8 mouse cellular contexts compared by ENCODE assay signal in genomic region chr2:76070432-76071306, GRCm38 (mm10).
A peak's percentile ranks its signal among the peaks of the same experiment; 100 is the strongest.
DNase-seq lines count a peak whose midpoint lies in the region; ATAC-seq and TF ChIP-seq lines count a peak whose summit lies in the region.

No protein-coding gene starts in this region.

- no peak overlapping the region for H3K4me3 ChIP-seq in thymus, adult 2 months (ENCODE audit: control insufficient read depth, insufficient read depth, low read length)
- H3K4me3 ChIP-seq in intestine, postnatal 0 days (ENCODE audit: low read depth, low read length) = peak overlapping the region; percentile 32
- peak overlapping the region; percentile 54 for H3K4me3 ChIP-seq in midbrain, embryonic 10.5 days

- H3K36me3 ChIP-seq in thymus, adult 2 months (ENCODE audit: control insufficient read depth, insufficient read depth, low read length) = no peaks in the 10 kb centered on the region
- no peaks in the 10 kb centered on the region for H3K36me3 ChIP-seq in intestine, postnatal 0 days (ENCODE audit: control insufficient read depth, insufficient read depth)
- H3K36me3 ChIP-seq in midbrain, embryonic 10.5 days = no peaks in the 10 kb centered on the region

- H3K27ac ChIP-seq in thymus, adult 2 months (ENCODE audit: control insufficient read depth, insufficient read depth, low read length) = no peak overlapping the region
- 0 out of 2 replicates have a peak overlapping the region, but pooled peaks have one; percentile 10 for H3K27ac ChIP-seq in intestine, postnatal 0 days (ENCODE audit: low read depth, low read length)
- peak overlapping the region; percentile 90 for H3K27ac ChIP-seq in midbrain, embryonic 10.5 days (replicated peaks)

- intact Hi-C loops in left cerebral cortex, postnatal 4 days (cut with DNase I) = loop anchor here (2.0 kb wide), 1 partner anchor 86 kb away; no protein-coding TSS in a partner anchor

- WGBS in thymus, adult 2 months = 2% methylated on average over 19 of the region's 19 CpGs
- WGBS in intestine, postnatal 0 days = 3% methylated on average over 19 of the region's 19 CpGs
- WGBS in midbrain, embryonic 10.5 days = 4% methylated on average over 19 of the region's 19 CpGs

- ATAC-seq in granulocyte monocyte progenitor cell, adult 5-6 weeks (replicated peaks; ENCODE audit: poor library complexity, severe bottlenecking) = peak; percentile 90
- peak; percentile 82 for ATAC-seq in intestine, postnatal 0 days

- TF ChIP-seq POLR2A in thymus, adult 2 months (IDR thresholded peaks at IDR 0.05; ENCODE audit: control insufficient read depth, extremely low read depth, insufficient read depth, low read length, poor library complexity) = no peak

- peak overlapping the region; percentile 63 for H3K4me2 ChIP-seq in intestine, postnatal 0 days (replicated peaks; ENCODE audit: low read depth)

- peaks cover 4% of the 10 kb centered on the region; the same call in 1 of the 2 replicates for H3K4me1 ChIP-seq in thymus, adult 2 months (replicated peaks; ENCODE audit: control insufficient read depth, insufficient read depth, low read length)
- 0 out of 2 replicates have a peak, but pooled peaks cover 4% of the 10 kb centered on the region for H3K4me1 ChIP-seq in intestine, postnatal 0 days (replicated peaks; ENCODE audit: control insufficient read depth, insufficient read depth, low read length)
- peaks cover 18% of the 10 kb centered on the region for H3K4me1 ChIP-seq in midbrain, embryonic 10.5 days

- H3K9ac ChIP-seq in intestine, postnatal 0 days (ENCODE audit: low read depth, low read length) = no peak overlapping the region

- H3K27me3 ChIP-seq in thymus, adult 2 months (ENCODE audit: control insufficient read depth, insufficient read depth, low read length) = no peaks in the 10 kb centered on the region
- no peaks in the 10 kb centered on the region for H3K27me3 ChIP-seq in intestine, postnatal 0 days (replicated peaks; ENCODE audit: control insufficient read depth, insufficient read depth, low read length)
- no peaks in the 10 kb centered on the region for H3K27me3 ChIP-seq in midbrain, embryonic 10.5 days (ENCODE audit: low read depth, poor library complexity, severe bottlenecking)

- DNase-seq in thymus, adult 2 months = peak; percentile 2
- no peak for DNase-seq in thymus, adult 18-20 months
- DNase-seq in embryo, embryonic 10.5 days (ENCODE audit: low spot score) = peak; percentile 94
- DNase-seq in left cerebral cortex, postnatal 4 days = peak; percentile 70
- peak; percentile 87 for DNase-seq in midbrain, embryonic 10.5 days (ENCODE audit: low spot score)
- peak; percentile 52 for DNase-seq in skeletal muscle tissue, adult 2 months (ENCODE audit: low read depth, low spot score)

- H3K9me3 ChIP-seq in intestine, postnatal 0 days (ENCODE audit: control insufficient read depth) = no peaks in the 10 kb centered on the region
- no peaks in the 10 kb centered on the region for H3K9me3 ChIP-seq in midbrain, embryonic 10.5 days (replicated peaks)

- TF ChIP-seq CTCF in thymus, adult 2 months (IDR thresholded peaks at IDR 0.05; ENCODE audit: borderline replicate concordance, control insufficient read depth, extremely low read depth, insufficient read depth, low read length, poor library complexity) = no peak
- TF ChIP-seq CTCF in intestine, postnatal 0 days (IDR thresholded peaks at IDR 0.05; ENCODE audit: low read depth) = peak; percentile 74

Comparison
In these comparisons a context has a peak if more than half of its experiments do, and no peak if none do; other contexts are left out.
1. DNase-seq: peak in thymus, adult 2 months (single experiment), embryo, embryonic 10.5 days (single experiment), left cerebral cortex, postnatal 4 days (single experiment), midbrain, embryonic 10.5 days (single experiment) and skeletal muscle tissue, adult 2 months (single experiment); none in thymus, adult 18-20 months (0 of 2).